Mouse (Mus musculus) ES-E14 (cell line): ENCODE results near the gene Fgfr1op2. TPM values are rescaled to one million over a fixed set of nuclear protein-coding genes. Genes with fewer than 3 reads are reported as not detected.

Experiments used
- DNase-seq: peaks from one replicate; pipeline ENCODE4 v3.0.0-alpha.2; 2013; ENCODE audit warnings: low read depth, low spot score
- H3K27ac ChIP-seq: 2 replicates; pipeline ENCODE4 v1.5.1; 2012; ENCODE audit warnings: low read depth, mild to moderate bottlenecking, low read length, moderate library complexity, mixed read lengths; ENCODE audit not compliant: poor library complexity, insufficient read depth, severe bottlenecking
- H3K36me3 ChIP-seq: 2 replicates; pipeline ENCODE4 v1.6.1; 2012; ENCODE audit warnings: mild to moderate bottlenecking, low read length, moderate library complexity, mixed read lengths; ENCODE audit not compliant: control insufficient read depth, poor library complexity, insufficient read depth, severe bottlenecking
- H3K4me1 ChIP-seq, 2 experiments: fragments of 150-350 bp in 1 of 2; sonication (generic) in 1 of 2; 2 replicates each; pipeline ENCODE4 v1.6.1; 2012; ENCODE audit warnings: low read length in 2 of 2, mild to moderate bottlenecking in 1 of 2, mixed read lengths in 1 of 2; ENCODE audit not compliant: control insufficient read depth in 2 of 2, insufficient read depth in 2 of 2, poor library complexity in 1 of 2
- H3K4me3 ChIP-seq, 2 experiments: fragments of 150-350 bp in 1 of 2; sonication (generic) in 1 of 2; 2 replicates each; pipeline ENCODE4 v1.5.1; 2012; ENCODE audit warnings: low read length in 2 of 2, low read depth in 1 of 2, mild to moderate bottlenecking in 1 of 2, mixed read lengths in 1 of 2; ENCODE audit not compliant: insufficient read depth in 1 of 2, poor library complexity in 1 of 2, severe bottlenecking in 1 of 2
- H3K9ac ChIP-seq: 2 replicates; pipeline ENCODE4 v1.6.1; 2012; ENCODE audit warnings: low read depth, mild to moderate bottlenecking, low read length, mixed read lengths; ENCODE audit not compliant: poor library complexity, insufficient read depth, severe bottlenecking
- H3K9me3 ChIP-seq: fragments of 150-350 bp; sonication (generic); 2 replicates; pipeline ENCODE4 v1.6.1; 2012; ENCODE audit warnings: low read depth, mild to moderate bottlenecking, low read length; ENCODE audit not compliant: control insufficient read depth, insufficient read depth
- CHD2 ChIP-seq: IDR thresholded peaks from 2 replicates; pipeline ENCODE4 v1.6.1; 2014; ENCODE audit warnings: mild to moderate bottlenecking, low read depth, low read length, inconsistent platforms
- HCFC1 ChIP-seq: IDR thresholded peaks from 2 replicates; pipeline ENCODE4 v1.6.1; 2012; ENCODE audit warnings: low read length, inconsistent platforms, borderline replicate concordance; ENCODE audit not compliant: insufficient read depth
- MAFK ChIP-seq: IDR thresholded peaks from 2 replicates; pipeline ENCODE4 v1.6.1; 2014; ENCODE audit warnings: mild to moderate bottlenecking, low read depth, low read length, inconsistent platforms; ENCODE audit not compliant: insufficient read depth
- ZC3H11A ChIP-seq: IDR thresholded peaks from 2 replicates; pipeline ENCODE4 v1.6.1; 2012; ENCODE audit warnings: low read depth, mild to moderate bottlenecking, inconsistent platforms, low read length, borderline replicate concordance
- ZNF384 ChIP-seq: IDR thresholded peaks from 2 replicates; pipeline ENCODE4 v1.6.1; 2012; ENCODE audit warnings: low read depth, low read length, inconsistent platforms
- in situ Hi-C, 2 experiments: fragments of 600-800 bp; cut with MboI; formaldehyde crosslinking; loops; one replicate each; pipeline ENCODE4 v1.15.1; 2025; ENCODE audit warnings: low sequenced_read_pairs in 2 of 2, inconsistent platforms in 1 of 2; ENCODE audit not compliant: unreplicated experiment in 2 of 2
- total RNA-seq: library from RNA; depleted of rRNA; stranded (reverse); fragments of 300-350 nt; gene quantifications from 2 replicates; pipeline ENCODE4 v1.2.3, GENCODE M21; 2012

The Fgfr1op2 gene
- total RNA-seq, 1 experiment, result 35.7 TPM

DNA sequence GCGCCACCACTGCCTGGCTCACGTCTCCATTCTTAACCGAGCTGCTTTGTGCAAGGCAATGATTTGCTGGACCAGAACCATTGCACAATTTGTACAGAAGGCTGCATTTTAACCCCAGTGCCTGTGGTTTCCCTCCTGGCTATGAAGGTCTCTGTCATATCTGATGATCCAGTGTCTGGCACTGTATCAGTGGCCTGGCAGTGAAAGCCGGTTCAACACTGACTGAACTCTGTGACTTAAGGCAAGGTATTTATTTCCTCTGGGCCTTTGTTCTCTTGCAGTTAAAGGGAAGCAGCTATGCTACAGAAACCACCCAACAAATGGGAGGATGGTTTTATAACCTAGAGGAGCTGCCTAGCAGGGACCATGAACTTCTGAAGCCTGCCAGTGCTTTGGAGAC is 54.0 kb downstream of the Fgfr1op2 start:
- H3K36me3 ChIP-seq, result no peaks in the 10 kb centered on the region; the same call in 1 of the 2 replicates
- no peak for DNase-seq
- H3K4me1 ChIP-seq, result peaks cover 8 to 18% of the 10 kb centered on the region in 2 experiments
- no peaks in the 10 kb centered on the region for H3K9me3 ChIP-seq
- H3K4me3 ChIP-seq, result 0 out of 4 replicates have a peak overlapping the region, but pooled peaks of 1 of the 2 experiments have one; percentile 15
- TF ChIP-seq ZNF384, result no peak
- no peak for TF ChIP-seq HCFC1
- TF ChIP-seq CHD2, result no peak
- no peak for TF ChIP-seq ZC3H11A
- TF ChIP-seq MAFK, result no peak
- H3K27ac ChIP-seq, result no peak overlapping the region; the same call in 1 of the 2 replicates
- in situ Hi-C loops, result no loop called here
- peak overlapping the region; percentile 52; the same call in 1 of the 2 replicates for H3K9ac ChIP-seq

DNA sequence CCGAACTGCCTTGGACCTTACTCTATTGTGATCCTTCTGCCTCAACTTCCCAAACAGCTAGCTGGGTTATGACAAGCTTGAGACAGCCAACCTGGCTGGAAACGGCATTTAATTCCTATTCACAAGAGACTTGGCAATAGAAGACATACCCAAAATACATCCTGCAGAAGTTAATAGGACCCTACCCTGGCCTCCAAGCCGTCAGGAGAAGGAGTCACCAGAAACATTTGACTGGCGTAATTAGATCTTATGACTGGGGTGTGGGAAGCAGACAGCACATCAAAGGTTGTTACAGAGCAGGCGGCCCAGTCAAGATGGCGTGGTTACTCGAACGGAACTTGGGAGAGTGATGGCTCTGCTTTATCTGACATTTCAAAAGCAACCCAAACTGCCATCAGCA is 54.8 kb downstream of the Fgfr1op2 start:
- peak; percentile 17 for DNase-seq
- H3K4me3 ChIP-seq, result peak overlapping the region; percentile 92 to 95
- TF ChIP-seq ZNF384, result no peak
- TF ChIP-seq HCFC1, result no peak
- no peak for TF ChIP-seq CHD2
- no peak for TF ChIP-seq MAFK
- no peak for TF ChIP-seq ZC3H11A
- peaks cover 8 to 14% of the 10 kb centered on the region in 2 experiments for H3K4me1 ChIP-seq
- peak overlapping the region; percentile 19; the same call in 1 of the 2 replicates for H3K9ac ChIP-seq
- no peaks in the 10 kb centered on the region; the same call in 1 of the 2 replicates for H3K36me3 ChIP-seq
- peak overlapping the region; percentile 58; the same call in 1 of the 2 replicates for H3K27ac ChIP-seq
- H3K9me3 ChIP-seq, result no peaks in the 10 kb centered on the region
- in situ Hi-C loops, result no loop called here

DNA sequence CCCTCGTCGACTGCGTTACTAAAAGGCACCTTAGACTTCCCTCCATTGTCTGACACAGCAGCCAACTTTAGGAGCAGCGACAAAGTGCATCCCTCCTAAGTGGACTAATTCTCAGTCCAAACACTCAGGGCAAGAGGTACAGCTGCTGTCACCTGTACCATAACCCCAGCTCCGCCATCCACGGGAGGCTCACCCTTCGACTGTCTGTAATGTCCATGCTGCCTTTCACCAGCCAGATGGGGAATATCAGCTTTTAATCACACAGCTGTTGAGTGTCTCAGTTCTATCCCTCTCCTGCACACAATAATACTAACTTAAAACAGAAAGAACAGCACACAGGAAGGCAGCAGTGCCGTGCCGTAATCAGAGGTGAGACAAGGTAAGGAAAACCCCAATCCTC is 55.4 kb downstream of the Fgfr1op2 start:
- Histone ChIP-seq H3K9ac (peak overlapping the region; percentile 19; the same call in 1 of the 2 replicates), H3K4me3 (peak overlapping the region; percentile 92 to 95), H3K36me3 (no peaks in the 10 kb centered on the region; the same call in 1 of the 2 replicates), H3K27ac (peak overlapping the region; percentile 4; the same call in 1 of the 2 replicates), H3K4me1 (peaks cover 8 to 12% of the 10 kb centered on the region in 2 experiments), H3K9me3 (no peaks in the 10 kb centered on the region)
- in situ Hi-C loops, result no loop called here
- TF ChIP-seq ZC3H11A (no peak), MAFK (no peak), HCFC1 (no peak), ZNF384 (no peak), CHD2 (no peak)
- DNase-seq, result no peak

DNA sequence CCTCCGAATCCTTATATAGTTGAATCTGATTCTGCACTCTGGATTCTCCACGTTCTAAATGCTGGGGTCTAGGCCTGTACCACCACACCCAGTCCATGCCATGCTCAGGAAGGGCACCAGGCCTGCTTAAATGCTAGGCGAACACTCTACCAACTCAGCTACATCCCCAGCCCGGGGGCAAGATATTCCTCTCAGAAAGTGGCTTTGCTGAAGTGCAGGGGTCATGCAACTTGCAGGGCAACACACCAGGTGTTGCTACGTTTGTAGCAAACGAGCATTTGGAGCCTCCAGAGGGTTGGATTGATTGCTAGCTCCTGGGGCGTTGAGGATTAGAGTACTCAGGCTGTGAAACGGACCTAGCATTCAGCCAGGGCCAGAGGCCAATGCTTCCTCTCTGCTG is 56.1 kb downstream of the Fgfr1op2 start:
- H3K9ac ChIP-seq, result peak overlapping the region; percentile 95
- H3K4me1 ChIP-seq, result peaks cover 8 to 12% of the 10 kb centered on the region in 2 experiments
- no peaks in the 10 kb centered on the region; the same call in 1 of the 2 replicates for H3K36me3 ChIP-seq
- no peaks in the 10 kb centered on the region for H3K9me3 ChIP-seq
- peak overlapping the region; percentile 98; the same call in 1 of the 2 replicates for H3K27ac ChIP-seq
- in situ Hi-C loops, result no loop called here
- no peak for DNase-seq
- H3K4me3 ChIP-seq, result peak overlapping the region; percentile 92 to 95
- TF ChIP-seq MAFK (no peak), HCFC1 (no peak), ZNF384 (no peak), CHD2 (no peak), ZC3H11A (no peak)
